Mouse (Mus musculus) ES-Bruce4 (cell line): ENCODE results near the gene Heatr5a.

Experiments used
- CTCF ChIP-seq: IDR thresholded peaks from one replicate; pipeline ENCODE4 v1.8.1; 2011; ENCODE audit warnings: low read depth, low read length
- EP300 ChIP-seq: IDR thresholded peaks from 2 replicates; pipeline ENCODE4 v1.6.1; 2011; ENCODE audit warnings: low read depth, low read length; ENCODE audit not compliant: insufficient read depth
- POLR2A ChIP-seq: IDR thresholded peaks from one replicate; pipeline ENCODE4 v1.8.1; 2011; ENCODE audit warnings: low read length; ENCODE audit not compliant: insufficient read depth

DNA sequence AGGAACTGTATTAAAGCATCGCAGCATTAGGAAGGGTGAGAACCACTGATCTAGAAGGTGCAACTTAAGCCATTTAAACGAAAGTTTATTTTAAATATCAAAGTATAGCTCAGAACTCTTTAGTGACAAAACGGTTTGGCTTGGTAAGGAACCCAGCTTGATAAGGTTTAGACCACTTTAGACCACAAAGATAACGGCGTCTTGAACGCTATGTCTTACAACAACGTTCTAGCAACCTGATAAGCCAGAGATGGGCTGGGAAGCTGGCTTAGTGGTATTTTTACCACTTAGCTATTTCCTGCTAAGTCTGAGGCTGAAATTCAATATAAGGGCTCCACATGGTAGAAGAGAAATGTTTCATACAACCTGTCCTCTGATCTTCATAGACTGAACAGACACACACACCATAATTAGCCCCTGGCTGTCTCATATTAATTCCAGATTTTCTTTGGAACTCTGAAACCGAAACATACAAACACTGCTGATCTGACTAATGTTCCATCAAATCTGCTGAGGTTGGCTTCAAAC, 114.3 kb downstream of the Heatr5a start:
- TF ChIP-seq CTCF = no peak
- TF ChIP-seq EP300 = no peak
- no peak for TF ChIP-seq POLR2A
